Mouse (Mus musculus): ENCODE data around the gene Chaf1a.

Chaf1a gene

GRCm38 (mm10) chr17:56040030-56040856 lies at the start of gene Chaf1a:
Gene Chaf1a, plus strand, starts transcription at chr17:56040439.
- peak; percentile 99 for DNase-seq (ENCODE audit: low read depth, low spot score)

- DNase-seq (ENCODE audit: low read depth, low spot score) = no peak
These were observed 44.2 kb upstream of the Chaf1a start for GRCm38 (mm10) chr17:55996007-55996406.

- DNase-seq (ENCODE audit: low read depth, low spot score) = no peak
These were observed 40.3 kb upstream of the Chaf1a start for GRCm38 (mm10) chr17:55999794-56000499.

GRCm38 (mm10) chr17:56003000-56003399 lies 37.2 kb upstream of the Chaf1a start:
- no peak for DNase-seq (ENCODE audit: low read depth, low spot score)

GRCm38 (mm10) chr17:56005415-56006061 lies 34.7 kb upstream of the Chaf1a start, which contains the start of the genes Stap2 and Mpnd:
Gene Stap2, minus strand, starts transcription at chr17:56005584.
Gene Mpnd, plus strand, starts transcription at chr17:56005711.
- peak; percentile 100 for DNase-seq (ENCODE audit: low read depth, low spot score)

- DNase-seq (ENCODE audit: low read depth, low spot score) = no peak
These were observed 33.3 kb upstream of the Chaf1a start for GRCm38 (mm10) chr17:56006956-56007355.

GRCm38 (mm10) chr17:56007444-56008355 lies 32.5 kb upstream of the Chaf1a start:
- DNase-seq (ENCODE audit: low read depth, low spot score) = no peak

- DNase-seq (ENCODE audit: low read depth, low spot score) = peak; percentile 99
These were observed 31.7 kb upstream of the Chaf1a start for GRCm38 (mm10) chr17:56008356-56009087.

- DNase-seq (ENCODE audit: low read depth, low spot score) = peak; percentile 92
These were observed 30.9 kb upstream of the Chaf1a start for GRCm38 (mm10) chr17:56009088-56009961.

- DNase-seq (ENCODE audit: low read depth, low spot score) = no peak
These were observed 30.3 kb upstream of the Chaf1a start for GRCm38 (mm10) chr17:56009962-56010240.

GRCm38 (mm10) chr17:56010255-56010654 lies 30.0 kb upstream of the Chaf1a start:
- DNase-seq (ENCODE audit: low read depth, low spot score) = no peak

- DNase-seq (ENCODE audit: low read depth, low spot score) = peak; percentile 64
These were observed 29.6 kb upstream of the Chaf1a start for GRCm38 (mm10) chr17:56010681-56011080.

GRCm38 (mm10) chr17:56011441-56011840 lies 28.8 kb upstream of the Chaf1a start:
- no peak for DNase-seq (ENCODE audit: low read depth, low spot score)

- DNase-seq (ENCODE audit: low read depth, low spot score) = no peak
These were observed 24.9 kb upstream of the Chaf1a start for GRCm38 (mm10) chr17:56015293-56015692.

GRCm38 (mm10) chr17:56016382-56016781 lies 23.9 kb upstream of the Chaf1a start:
- no peak for DNase-seq (ENCODE audit: low read depth, low spot score)

- no peak for DNase-seq (ENCODE audit: low read depth, low spot score)
These were observed 23.1 kb upstream of the Chaf1a start for GRCm38 (mm10) chr17:56016793-56017785.

GRCm38 (mm10) chr17:56017848-56018247 lies 22.4 kb upstream of the Chaf1a start:
- DNase-seq (ENCODE audit: low read depth, low spot score) = no peak

- no peak for DNase-seq (ENCODE audit: low read depth, low spot score)
These were observed 21.7 kb upstream of the Chaf1a start for GRCm38 (mm10) chr17:56018347-56019131.
